Mouse (Mus musculus): ENCODE data around the gene Ccdc65.

DNA sequence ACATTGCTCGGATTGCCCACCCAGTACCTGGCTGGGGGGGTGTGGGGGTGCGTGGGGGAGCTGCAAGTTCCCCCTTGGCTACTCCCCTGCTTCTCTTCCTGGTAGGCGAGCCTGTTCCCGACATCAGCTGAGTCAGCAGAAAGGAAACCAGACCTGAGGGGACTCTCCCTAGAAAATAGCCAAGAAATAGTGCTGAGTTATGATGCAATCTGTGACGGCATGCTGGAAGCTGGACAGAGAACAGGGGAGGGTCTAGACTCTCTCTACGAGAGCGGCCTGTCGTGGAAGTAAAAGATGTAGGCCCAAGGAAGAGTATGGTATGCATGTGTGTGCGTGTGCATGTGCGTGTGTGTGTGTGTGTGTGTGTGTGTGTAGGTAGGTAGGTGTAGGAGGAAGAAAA lies 24.8 kb upstream of the Ccdc65 start:
- TF ChIP-seq POLR2A (IDR thresholded peaks at IDR 0.05; ENCODE audit: insufficient read depth, low read length) = no peak
- TF ChIP-seq EP300 (IDR thresholded peaks at IDR 0.05; ENCODE audit: insufficient read depth, low read depth, low read length) = no peak
- TF ChIP-seq CTCF (IDR thresholded peaks at IDR 0.05; ENCODE audit: low read depth, low read length) = no peak

Data from ES-Bruce4 (cell line).